Mouse (Mus musculus): ENCODE measurements around the gene Dand5. TPM values are rescaled to one million over a fixed set of nuclear protein-coding genes. Genes with fewer than 3 reads are reported as not detected.

Dand5 gene
- polyA plus RNA-seq, 1 experiment from 2014 or later: 2.9 TPM

DNA sequence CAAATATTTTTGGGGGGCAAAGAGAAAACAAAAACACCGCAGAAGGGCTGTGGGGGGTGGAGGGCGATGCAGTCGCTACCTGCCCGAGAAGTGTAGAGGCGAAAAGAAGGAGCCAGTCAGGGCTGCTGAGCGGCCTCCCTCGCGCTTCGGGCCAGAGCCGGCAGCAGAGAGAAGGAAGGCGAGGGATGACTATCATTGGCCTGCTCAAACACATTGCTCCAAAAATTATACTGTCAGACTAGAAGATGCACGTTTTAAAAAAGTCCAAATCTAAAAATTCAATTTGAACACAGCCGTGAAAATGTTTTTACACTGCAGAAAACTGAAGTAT is 42.4 kb downstream of the Dand5 start:
- Histone ChIP-seq H3K4me3 (replicated peaks) (no peak overlapping the region), H3K9ac (no peak overlapping the region), H3K4me2 (no peak overlapping the region), H3K27me3 (peaks cover 100% of the 10 kb centered on the region), H3K9me3 (replicated peaks) (no peaks in the 10 kb centered on the region), H3K27ac (replicated peaks) (no peak overlapping the region), H3K4me1 (replicated peaks) (peaks cover 19% of the 10 kb centered on the region), H3K36me3 (replicated peaks) (no peaks in the 10 kb centered on the region)
- WGBS (ENCODE audit: insufficient replicate concordance): 19% methylated on average over 13 of the region's 13 CpGs
- no peak for ATAC-seq (ENCODE audit: insufficient read depth)

DNA sequence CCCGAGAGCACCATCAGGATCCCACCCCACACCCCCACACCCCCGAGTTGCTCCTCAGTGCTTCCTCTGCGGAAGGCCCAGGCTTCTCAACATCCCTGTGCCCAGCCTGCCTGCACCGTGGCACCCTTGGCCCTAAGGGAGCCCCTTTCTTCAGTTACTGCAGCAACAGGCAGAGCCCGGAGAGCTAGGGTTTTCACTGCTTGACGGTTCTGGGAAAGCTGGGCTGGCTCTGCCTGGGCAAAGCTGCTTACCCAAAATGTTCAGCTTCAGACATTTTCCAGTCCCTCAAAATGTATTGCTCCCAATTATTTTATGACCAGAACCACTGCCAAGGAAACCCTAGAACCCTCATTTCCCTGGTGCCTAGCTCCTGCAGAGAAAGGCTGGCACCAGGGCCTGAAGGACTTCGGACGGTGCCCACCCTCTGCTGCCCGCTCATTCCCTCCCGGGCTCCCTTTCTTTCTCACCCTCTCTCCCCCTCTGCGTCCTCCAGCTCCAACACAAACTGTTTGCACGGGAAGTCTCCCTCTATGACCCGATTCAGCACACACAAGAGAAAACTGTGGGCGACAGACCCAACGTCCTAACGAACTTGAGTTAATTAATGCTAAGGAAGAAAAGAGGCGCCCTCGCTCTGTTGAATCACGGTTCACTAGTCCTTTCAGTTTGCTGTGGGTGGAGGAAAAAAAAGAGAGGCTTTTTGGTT is 43.0 kb downstream of the Dand5 start:
- ATAC-seq (ENCODE audit: insufficient read depth): no peak
- WGBS (ENCODE audit: insufficient replicate concordance): 32% methylated on average over 19 of the region's 19 CpGs
- H3K4me2 ChIP-seq: no peak overlapping the region

DNA sequence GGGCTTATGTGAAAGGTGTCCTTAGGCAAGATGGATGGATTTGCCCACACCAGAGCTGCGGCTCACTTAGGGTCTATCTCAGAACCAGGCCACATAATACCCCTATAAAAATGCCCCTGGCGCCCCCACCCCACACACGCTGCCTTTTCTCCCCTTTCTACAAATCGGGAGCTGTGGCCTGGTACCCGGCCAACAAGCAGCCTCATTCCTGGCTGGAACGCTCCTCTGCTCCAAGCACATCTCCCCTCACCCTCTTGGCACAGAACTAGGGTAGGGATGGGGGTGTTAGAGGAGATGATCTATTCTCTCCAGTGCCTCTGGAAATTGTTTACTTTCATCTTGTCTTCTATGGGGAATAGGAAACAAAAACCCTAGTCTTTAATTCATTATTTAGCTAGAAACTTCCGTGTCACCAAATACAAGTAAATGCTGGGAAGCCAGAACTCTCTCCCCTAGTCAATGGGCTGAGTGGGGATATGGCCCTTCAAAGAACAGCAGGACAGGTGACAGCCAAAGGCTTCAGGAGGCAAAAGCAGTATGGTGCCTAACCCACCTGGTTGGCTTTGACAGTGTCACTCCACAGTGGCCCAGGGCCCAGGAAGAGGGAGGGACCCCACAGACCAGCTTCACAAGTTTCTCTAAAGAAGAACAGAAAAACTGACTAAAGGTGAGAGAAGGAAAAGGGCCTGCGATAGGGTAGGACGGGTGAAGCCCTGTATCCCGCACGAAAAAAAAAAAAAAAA is 43.8 kb downstream of the Dand5 start:
- no peak for ATAC-seq (ENCODE audit: insufficient read depth)
- no peak overlapping the region for H3K9ac ChIP-seq
- WGBS (ENCODE audit: insufficient replicate concordance): 49% methylated on average over 11 of the region's 11 CpGs
- H3K4me1 ChIP-seq (replicated peaks): peaks cover 14% of the 10 kb centered on the region
- no peaks in the 10 kb centered on the region for H3K9me3 ChIP-seq (replicated peaks)
- no peaks in the 10 kb centered on the region for H3K36me3 ChIP-seq (replicated peaks)
- no peak overlapping the region for H3K4me2 ChIP-seq
- no peak overlapping the region for H3K4me3 ChIP-seq (replicated peaks)
- peaks cover 100% of the 10 kb centered on the region for H3K27me3 ChIP-seq
- no peak overlapping the region for H3K27ac ChIP-seq (replicated peaks)

More for the DNA sequence above, 43.0 kb downstream of the Dand5 start:
- H3K4me3 ChIP-seq (replicated peaks): no peak overlapping the region
- H3K9ac ChIP-seq: no peak overlapping the region
- H3K27me3 ChIP-seq: peaks cover 100% of the 10 kb centered on the region
- peaks cover 19% of the 10 kb centered on the region for H3K4me1 ChIP-seq (replicated peaks)
- H3K9me3 ChIP-seq (replicated peaks): no peaks in the 10 kb centered on the region
- no peaks in the 10 kb centered on the region for H3K36me3 ChIP-seq (replicated peaks)
- H3K27ac ChIP-seq (replicated peaks): no peak overlapping the region

DNA sequence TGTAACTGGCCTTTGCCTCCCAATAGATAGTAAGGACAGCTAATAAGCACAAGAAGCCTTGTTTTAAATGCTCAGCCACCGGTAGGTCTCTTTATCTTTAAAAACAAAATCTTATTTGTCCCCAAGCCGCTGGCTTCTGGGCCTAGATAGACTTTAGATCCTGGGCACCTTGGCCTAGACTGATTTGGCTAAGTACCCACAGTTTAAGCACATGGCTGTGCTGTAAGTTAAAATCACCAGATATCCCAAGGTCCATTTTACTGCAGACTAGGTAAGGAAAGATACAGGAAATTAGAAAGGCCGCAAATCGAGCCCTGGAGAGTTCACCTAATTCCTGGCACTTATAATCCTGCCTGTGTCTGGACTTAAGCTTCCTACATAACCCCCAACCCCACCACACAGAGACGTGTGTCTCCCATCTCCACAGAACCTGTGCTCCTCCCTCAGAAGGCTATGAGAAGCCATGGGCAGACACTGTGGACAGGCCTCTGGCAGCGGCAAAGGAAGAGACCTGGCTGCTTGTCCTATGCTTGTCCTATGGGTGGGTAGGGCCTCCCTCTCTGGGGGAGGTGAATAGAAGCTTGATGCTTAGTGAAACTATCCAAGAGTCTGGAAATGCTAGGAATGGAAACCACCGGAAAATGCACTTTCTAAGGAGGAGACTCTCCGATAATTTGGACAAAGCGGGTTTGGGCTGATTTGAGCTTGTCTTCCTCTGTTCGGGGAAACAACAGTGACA is 44.6 kb downstream of the Dand5 start:
- 57% methylated on average over 10 of the region's 10 CpGs for WGBS (ENCODE audit: insufficient replicate concordance)
- Histone ChIP-seq H3K9me3 (replicated peaks) (no peaks in the 10 kb centered on the region), H3K4me1 (replicated peaks) (peaks cover 14% of the 10 kb centered on the region), H3K36me3 (replicated peaks) (no peaks in the 10 kb centered on the region), H3K9ac (no peak overlapping the region), H3K4me3 (replicated peaks) (no peak overlapping the region), H3K27ac (replicated peaks) (no peak overlapping the region), H3K27me3 (peaks cover 100% of the 10 kb centered on the region), H3K4me2 (no peak overlapping the region)
- no peak for ATAC-seq (ENCODE audit: insufficient read depth)

DNA sequence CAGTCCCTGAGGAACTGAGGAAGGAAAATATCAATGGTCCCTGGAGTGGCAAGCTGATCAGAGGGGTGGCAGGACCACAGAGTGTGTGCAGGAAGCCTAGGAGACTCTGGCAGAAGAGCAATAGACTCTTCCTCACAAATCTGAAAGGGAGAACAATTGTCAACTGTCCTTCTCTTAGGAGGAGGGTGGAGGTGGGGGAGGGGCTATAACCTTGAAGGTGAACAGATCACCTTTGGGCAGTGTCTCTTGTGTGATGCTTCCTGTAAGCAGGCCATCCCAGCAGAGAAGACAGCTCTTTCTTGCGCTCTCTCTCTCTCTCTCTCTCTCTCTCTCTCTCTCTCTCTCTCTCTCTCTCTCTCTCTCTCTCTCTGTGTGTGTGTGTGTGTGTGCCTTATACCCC is 46.1 kb downstream of the Dand5 start:
- H3K27ac ChIP-seq (replicated peaks): no peak overlapping the region
- no peaks in the 10 kb centered on the region for H3K9me3 ChIP-seq (replicated peaks)
- peaks cover 100% of the 10 kb centered on the region for H3K27me3 ChIP-seq
- no peak overlapping the region for H3K9ac ChIP-seq
- H3K36me3 ChIP-seq (replicated peaks): no peaks in the 10 kb centered on the region
- WGBS (ENCODE audit: insufficient replicate concordance): 60% methylated on average over 1 of the region's 1 CpGs
- H3K4me2 ChIP-seq: no peak overlapping the region
- no peak for ATAC-seq (ENCODE audit: insufficient read depth)
- peaks cover 23% of the 10 kb centered on the region for H3K4me1 ChIP-seq (replicated peaks)
- H3K4me3 ChIP-seq (replicated peaks): no peak overlapping the region

DNA sequence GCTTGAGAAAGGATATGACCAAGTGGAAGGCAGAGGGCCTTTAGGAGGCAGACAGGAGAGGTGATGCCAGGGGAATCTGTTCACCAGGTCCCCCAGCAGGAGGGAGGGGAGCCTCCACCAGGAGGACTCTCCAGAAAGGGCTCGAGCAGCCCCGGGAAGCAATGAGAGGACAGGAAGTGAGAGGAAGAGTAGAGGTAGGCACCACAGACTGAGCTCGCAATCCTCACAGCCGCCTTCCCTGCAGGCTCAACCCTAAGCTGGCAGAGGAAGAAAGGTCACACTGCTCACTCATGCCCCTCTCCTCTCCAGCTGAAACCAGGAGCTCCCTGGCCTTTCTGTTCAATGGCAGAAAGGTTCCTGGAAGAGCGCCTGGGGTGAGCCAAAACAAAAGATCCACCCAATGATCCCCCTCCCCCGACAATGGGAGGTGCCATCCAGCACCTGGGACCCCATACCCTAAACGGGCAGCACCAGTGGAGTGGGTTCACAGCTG is 47.0 kb downstream of the Dand5 start:
- Histone ChIP-seq H3K27me3 (peaks cover 100% of the 10 kb centered on the region), H3K36me3 (replicated peaks) (no peaks in the 10 kb centered on the region), H3K9me3 (replicated peaks) (no peaks in the 10 kb centered on the region), H3K4me3 (replicated peaks) (no peak overlapping the region), H3K9ac (no peak overlapping the region), H3K27ac (replicated peaks) (no peak overlapping the region), H3K4me1 (replicated peaks) (peaks cover 29% of the 10 kb centered on the region), H3K4me2 (no peak overlapping the region)
- no peak for ATAC-seq (ENCODE audit: insufficient read depth)
- 25% methylated on average over 7 of the region's 7 CpGs for WGBS (ENCODE audit: insufficient replicate concordance)

DNA sequence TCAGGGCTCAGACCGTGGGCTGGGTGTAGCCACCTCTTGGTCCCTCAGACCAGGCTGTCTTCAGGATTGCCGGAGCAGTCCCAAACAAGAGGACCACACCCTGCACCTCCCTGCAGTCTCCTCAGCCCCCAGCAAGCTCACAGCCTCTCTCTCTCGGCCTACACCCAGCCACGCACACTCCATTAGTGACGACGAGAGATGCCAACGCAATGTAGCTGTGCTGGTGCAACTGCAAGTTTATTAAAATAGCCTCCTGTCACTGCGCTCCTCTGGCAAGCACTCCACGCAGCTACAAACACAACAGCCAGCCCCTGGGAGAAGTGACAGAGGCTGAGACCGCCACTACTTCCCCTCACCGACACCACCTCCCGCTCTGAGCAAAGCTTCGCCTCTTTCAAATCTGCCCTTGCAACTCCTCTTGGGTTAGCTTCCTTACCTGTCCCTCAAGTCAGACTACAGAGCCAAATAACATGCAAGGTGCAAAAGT is 47.5 kb downstream of the Dand5 start:
- H3K27ac ChIP-seq (replicated peaks): no peak overlapping the region

DNA sequence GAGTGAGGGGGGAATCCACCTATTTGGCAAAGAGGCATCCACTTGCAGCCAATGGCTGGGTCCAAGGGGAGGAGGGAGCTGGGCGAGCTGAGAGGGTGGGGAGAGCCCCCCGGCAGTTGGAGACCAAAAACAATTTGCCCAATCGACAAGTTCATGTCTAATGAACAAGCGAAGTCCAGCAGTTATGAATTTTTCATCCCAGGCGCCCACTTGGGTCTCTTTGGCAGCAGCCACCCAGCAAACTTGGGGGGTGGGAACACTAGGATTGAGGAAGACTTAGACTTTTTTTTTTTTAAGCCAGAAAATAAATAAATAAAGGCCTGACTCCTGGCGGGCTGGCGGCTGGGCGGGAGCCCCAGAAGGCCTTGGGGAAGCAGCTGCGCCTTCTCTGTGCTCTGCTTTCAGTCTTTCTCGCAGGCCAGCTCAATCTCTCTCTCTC is 48.1 kb downstream of the Dand5 start:
- Histone ChIP-seq H3K4me2 (no peak overlapping the region), H3K4me3 (replicated peaks) (no peak overlapping the region), H3K36me3 (replicated peaks) (no peaks in the 10 kb centered on the region), H3K27ac (replicated peaks) (no peak overlapping the region), H3K4me1 (replicated peaks) (peaks cover 27% of the 10 kb centered on the region), H3K9ac (no peak overlapping the region), H3K9me3 (replicated peaks) (no peaks in the 10 kb centered on the region), H3K27me3 (peaks cover 99% of the 10 kb centered on the region)
- no peak for ATAC-seq (ENCODE audit: insufficient read depth)
- WGBS (ENCODE audit: insufficient replicate concordance): 12% methylated on average over 10 of the region's 10 CpGs

More for the DNA sequence above, 47.5 kb downstream of the Dand5 start:
- peaks cover 29% of the 10 kb centered on the region for H3K4me1 ChIP-seq (replicated peaks)
- H3K27me3 ChIP-seq: peaks cover 99% of the 10 kb centered on the region
- H3K9ac ChIP-seq: no peak overlapping the region
- H3K4me3 ChIP-seq (replicated peaks): no peak overlapping the region
- WGBS (ENCODE audit: insufficient replicate concordance): 10% methylated on average over 13 of the region's 13 CpGs
- no peaks in the 10 kb centered on the region for H3K36me3 ChIP-seq (replicated peaks)
- no peak overlapping the region for H3K4me2 ChIP-seq
- H3K9me3 ChIP-seq (replicated peaks): no peaks in the 10 kb centered on the region
- no peak for ATAC-seq (ENCODE audit: insufficient read depth)

DNA sequence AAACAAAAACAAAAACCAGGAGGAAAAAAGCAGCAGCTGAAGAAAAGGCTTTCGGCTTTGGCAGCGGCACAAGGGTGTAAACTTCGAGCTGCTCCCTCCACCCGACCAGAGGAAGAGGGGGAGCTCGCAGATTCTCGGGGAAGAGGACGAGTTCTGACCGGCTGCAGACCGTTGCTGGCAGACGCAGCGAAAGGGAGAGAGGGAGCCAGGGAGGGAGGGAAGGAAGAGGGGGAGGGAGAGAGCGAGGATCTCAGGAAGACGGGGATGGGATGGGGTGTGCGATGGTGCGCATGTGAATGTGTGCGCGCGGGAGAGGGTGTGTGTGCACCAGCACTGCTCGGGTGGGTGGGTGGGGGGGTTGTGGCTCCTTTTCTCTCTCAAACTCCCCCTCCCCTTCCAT is 48.8 kb downstream of the Dand5 start:
- H3K27me3 ChIP-seq: peaks cover 96% of the 10 kb centered on the region
- no peaks in the 10 kb centered on the region for H3K9me3 ChIP-seq (replicated peaks)
- under 1% methylated on average over 19 of the region's 19 CpGs for WGBS (ENCODE audit: insufficient replicate concordance)
- no peak overlapping the region; the same call in 1 of the 2 replicates for H3K4me2 ChIP-seq
- no peak for ATAC-seq (ENCODE audit: insufficient read depth)
- H3K4me3 ChIP-seq (replicated peaks): no peak overlapping the region
- H3K4me1 ChIP-seq (replicated peaks): peaks cover 27% of the 10 kb centered on the region
- no peaks in the 10 kb centered on the region for H3K36me3 ChIP-seq (replicated peaks)
- H3K27ac ChIP-seq (replicated peaks): no peak overlapping the region
- H3K9ac ChIP-seq: no peak overlapping the region

DNA sequence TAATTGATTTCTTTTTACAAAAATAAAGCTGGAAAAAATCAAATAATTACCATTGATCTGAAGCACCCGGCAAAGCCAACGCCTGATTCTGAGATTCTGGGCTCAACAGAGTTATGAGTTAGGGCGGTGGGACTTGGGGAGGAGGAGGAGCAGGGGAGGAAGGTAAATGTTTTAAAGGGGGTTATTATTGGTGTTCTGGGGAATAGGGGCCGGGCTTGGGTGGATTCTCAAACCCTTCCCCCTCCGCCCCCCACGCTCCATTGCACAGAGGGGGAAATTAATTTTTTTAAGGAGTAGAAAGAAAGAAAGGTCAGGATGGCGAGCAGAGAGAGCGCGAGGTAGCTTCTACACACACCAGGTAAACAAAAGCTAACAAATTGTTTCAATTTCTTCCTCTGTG is 49.3 kb downstream of the Dand5 start:
- Histone ChIP-seq H3K4me1 (replicated peaks) (peaks cover 27% of the 10 kb centered on the region), H3K36me3 (replicated peaks) (no peaks in the 10 kb centered on the region), H3K4me2 (no peak overlapping the region), H3K27me3 (peaks cover 91% of the 10 kb centered on the region), H3K4me3 (replicated peaks) (no peak overlapping the region), H3K9ac (no peak overlapping the region), H3K9me3 (replicated peaks) (no peaks in the 10 kb centered on the region), H3K27ac (replicated peaks) (no peak overlapping the region)
- ATAC-seq (ENCODE audit: insufficient read depth): no peak
- WGBS (ENCODE audit: insufficient replicate concordance): 8% methylated on average over 9 of the region's 9 CpGs

DNA sequence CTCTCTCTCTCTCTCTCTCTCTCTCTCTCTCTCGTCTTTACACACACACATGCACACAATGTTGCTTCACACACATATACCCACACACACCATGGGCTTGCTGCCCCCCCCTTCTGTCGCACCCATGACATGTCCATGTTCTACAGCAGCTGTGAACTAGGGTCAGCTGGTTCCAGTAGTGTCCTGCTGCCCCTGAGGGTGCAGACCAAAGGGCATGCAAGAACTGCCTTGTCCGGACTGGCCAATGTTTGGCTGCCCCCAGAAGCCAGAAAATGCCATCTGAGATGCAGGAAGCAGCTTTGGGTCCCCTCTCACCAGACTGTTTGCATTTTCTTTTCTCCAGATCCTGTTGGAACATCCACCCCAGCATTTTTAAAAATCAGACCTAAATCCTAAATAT is 50.0 kb downstream of the Dand5 start:
- Histone ChIP-seq H3K27me3 (peaks cover 84% of the 10 kb centered on the region), H3K36me3 (replicated peaks) (no peaks in the 10 kb centered on the region), H3K4me2 (no peak overlapping the region), H3K4me1 (replicated peaks) (peaks cover 27% of the 10 kb centered on the region), H3K9me3 (replicated peaks) (no peaks in the 10 kb centered on the region), H3K27ac (replicated peaks) (no peak overlapping the region), H3K4me3 (replicated peaks) (no peak overlapping the region), H3K9ac (no peak overlapping the region)
- no peak for ATAC-seq (ENCODE audit: insufficient read depth)
- WGBS (ENCODE audit: insufficient replicate concordance): 5% methylated on average over 3 of the region's 3 CpGs
